19 mouse cellular contexts compared by ENCODE assay signal in the genomic region with DNA sequence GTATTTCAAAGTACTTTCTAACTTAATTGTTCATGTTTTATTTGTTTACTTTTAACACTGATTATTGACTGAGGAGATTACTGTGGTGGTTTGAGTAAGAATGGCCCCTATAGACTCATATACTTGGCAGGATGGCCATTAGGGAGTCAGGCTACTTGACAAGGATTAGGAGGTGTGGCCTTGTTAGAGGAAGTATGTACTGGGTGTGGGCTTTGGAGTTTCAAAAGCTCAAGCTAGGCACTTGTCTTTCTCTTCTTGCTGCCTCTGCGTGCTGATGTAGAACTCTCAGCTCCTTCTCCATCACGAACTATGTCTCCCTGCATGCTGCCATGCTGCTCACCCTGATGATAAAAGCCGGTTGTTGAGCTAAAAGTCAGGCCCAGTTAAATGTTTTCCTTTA.
DNase-seq lines count a peak whose midpoint lies in the region; ATAC-seq and TF ChIP-seq lines count a peak whose summit lies in the region.
"Had no signal": no experiment of that assay in that cellular context is flagged by ENCODE, and none has a peak within 500 bp of the region (broad histone marks: within the 10 kb centered on the region; RNA-seq: fewer than 3 reads in every experiment).

No protein-coding gene starts in this region.

- no peak for TF ChIP-seq CTCF in midbrain, postnatal 0 days (IDR thresholded peaks at IDR 0.05)

- H3K4me2 ChIP-seq in midbrain, embryonic 11.5 days = no peak overlapping the region
- no peak overlapping the region for H3K4me2 ChIP-seq in midbrain, postnatal 0 days (ENCODE audit: low read depth, low read length, poor library complexity, severe bottlenecking)
- H3K4me2 ChIP-seq: embryonic facial prominence, embryonic 12.5 days; forebrain, embryonic 13.5 days had no signal

- H3K36me3 ChIP-seq in midbrain, embryonic 11.5 days (ENCODE audit: control insufficient read depth, insufficient read depth, low read length) = no peaks in the 10 kb centered on the region
- H3K36me3 ChIP-seq in midbrain, postnatal 0 days (ENCODE audit: insufficient read depth, low read length) = no peaks in the 10 kb centered on the region
- H3K36me3 ChIP-seq: embryonic facial prominence, embryonic 10.5 days; embryonic facial prominence, embryonic 12.5 days had no signal

- DNase-seq in midbrain, embryonic 11.5 days (ENCODE audit: low spot score, missing footprints) = peak; percentile 75
- no peak for DNase-seq in midbrain, postnatal 0 days (ENCODE audit: low spot score)
- DNase-seq in MEL-GATA-1-ER (ENCODE audit: extremely low read depth, low read depth) = peak; percentile 20
- DNase-seq in lung, postnatal 4 days = no peak
- no peak for DNase-seq in adrenal gland, adult 18-20 months (ENCODE audit: low spot score in 2 of 2)
- no peak for DNase-seq in heart, postnatal 4 days
- DNase-seq: adrenal gland, adult 8-10 months; adrenal gland, postnatal 14 days; adrenal gland, postnatal 36 days; cerebellum, adult 11-12 months; cerebellum, adult 2 months; cerebellum, adult 9-10 months; cerebellum, postnatal 10 days; cerebellum, postnatal 25 days had no signal

- WGBS in midbrain, embryonic 11.5 days = 87% methylated on average over 3 of the region's 3 CpGs
- 96% methylated on average over 3 of the region's 3 CpGs for WGBS in midbrain, postnatal 0 days

- H3K4me3 ChIP-seq in midbrain, embryonic 11.5 days (ENCODE audit: low read depth, low read length) = no peak overlapping the region
- H3K4me3 ChIP-seq in midbrain, postnatal 0 days (ENCODE audit: low read depth, low read length) = no peak overlapping the region
- H3K4me3 ChIP-seq: embryonic facial prominence, embryonic 10.5 days; embryonic facial prominence, embryonic 12.5 days; forebrain, embryonic 13.5 days had no signal

- H3K9me3 ChIP-seq in midbrain, embryonic 11.5 days (ENCODE audit: control insufficient read depth, low read length) = peaks cover 7% of the 10 kb centered on the region; the same call in 1 of the 2 replicates
- H3K9me3 ChIP-seq in midbrain, postnatal 0 days (ENCODE audit: low read length) = peaks cover 10% of the 10 kb centered on the region; the same call in 1 of the 2 replicates

- no peaks in the 10 kb centered on the region for H3K27me3 ChIP-seq in midbrain, embryonic 11.5 days (ENCODE audit: control insufficient read depth, insufficient read depth, low read length)
- H3K27me3 ChIP-seq in midbrain, postnatal 0 days (ENCODE audit: insufficient read depth, low read length) = no peaks in the 10 kb centered on the region
- H3K27me3 ChIP-seq: embryonic facial prominence, embryonic 12.5 days; forebrain, embryonic 13.5 days had no signal

- no peaks in the 10 kb centered on the region for H3K4me1 ChIP-seq in midbrain, embryonic 11.5 days (ENCODE audit: control insufficient read depth, insufficient read depth, low read length)
- H3K4me1 ChIP-seq in midbrain, postnatal 0 days (ENCODE audit: insufficient read depth, low read length) = no peaks in the 10 kb centered on the region
- H3K4me1 ChIP-seq: embryonic facial prominence, embryonic 12.5 days; forebrain, embryonic 13.5 days had no signal

- no peak for ATAC-seq in midbrain, embryonic 11.5 days (ENCODE audit: low FRiP score)
- no peak for ATAC-seq in midbrain, postnatal 0 days (ENCODE audit: low FRiP score)
- ATAC-seq in megakaryocyte, adult 5-6 weeks (ENCODE audit: poor library complexity, severe bottlenecking) = peak; percentile 63; the same call in 1 of the 2 replicates
- ATAC-seq: forebrain, embryonic 13.5 days; forebrain, embryonic 16.5 days had no signal

- no peak overlapping the region for H3K9ac ChIP-seq in midbrain, embryonic 11.5 days (ENCODE audit: low read length)
- H3K9ac ChIP-seq in midbrain, postnatal 0 days (replicated peaks; ENCODE audit: low read length, poor library complexity, severe bottlenecking) = no peak overlapping the region
- H3K9ac ChIP-seq: embryonic facial prominence, embryonic 12.5 days; forebrain, embryonic 13.5 days had no signal

- H3K27ac ChIP-seq in midbrain, embryonic 11.5 days (ENCODE audit: low read depth, low read length) = no peak overlapping the region
- no peak overlapping the region for H3K27ac ChIP-seq in midbrain, postnatal 0 days (ENCODE audit: low read depth, low read length)
- H3K27ac ChIP-seq: embryonic facial prominence, embryonic 10.5 days; embryonic facial prominence, embryonic 12.5 days; forebrain, embryonic 13.5 days had no signal

Comparison
In these comparisons a context has a peak if more than half of its experiments do, and no peak if none do; other contexts are left out.
1. DNase-seq: peak in midbrain, embryonic 11.5 days (single experiment) and MEL-GATA-1-ER (single experiment); none in midbrain, postnatal 0 days (single experiment), lung, postnatal 4 days (0 of 2), adrenal gland, adult 18-20 months (0 of 2) and heart, postnatal 4 days (single experiment).